Mouse (Mus musculus): ENCODE measurements around the gene Suco.

GRCm38 (mm10) chr1:161917940-161918484 lies 41.5 kb upstream of the Suco start:
- no peak for TF ChIP-seq CTCF (IDR thresholded peaks at IDR 0.05)
- no peak for TF ChIP-seq EP300 (IDR thresholded peaks at IDR 0.05)
